Mouse (Mus musculus): ENCODE results near the gene Camkk1.

DNA sequence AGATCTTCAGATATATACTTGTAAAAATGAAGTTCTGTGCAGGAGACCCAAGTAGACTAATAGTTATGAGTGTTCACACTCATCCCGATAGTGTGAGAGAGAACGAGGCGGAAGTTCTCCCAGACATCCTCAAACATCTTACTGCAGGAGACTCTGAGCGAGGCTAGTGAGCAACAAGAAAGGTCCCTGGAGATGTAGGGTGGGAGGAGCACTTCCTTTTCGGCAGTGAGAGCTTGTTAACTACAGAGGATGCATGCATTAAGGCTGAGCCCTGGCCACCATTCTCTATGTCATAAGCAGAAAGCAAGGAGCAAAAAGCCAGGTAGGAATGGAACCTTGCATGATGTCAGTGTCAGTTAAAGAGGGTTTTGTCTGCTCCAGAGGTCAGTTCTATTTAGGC is 31.6 kb upstream of the Camkk1 start:
- TF ChIP-seq CTCF (IDR thresholded peaks at IDR 0.05) (no peak), EP300 (IDR thresholded peaks at IDR 0.05) (no peak)
